Mouse (Mus musculus): ENCODE measurements at regions not wholly inside any gene's neighbourhood (a gene's known extent, or its start where the extent isn't known, plus 50 kb on each side); places are given as distances from the start of the nearest gene placed in this dataset.
"Not testable (repeated sequence)": the region's sequence is repeated elsewhere in the genome, so short reads cannot be mapped to it uniquely, and the experiment has no call there.

DNA sequence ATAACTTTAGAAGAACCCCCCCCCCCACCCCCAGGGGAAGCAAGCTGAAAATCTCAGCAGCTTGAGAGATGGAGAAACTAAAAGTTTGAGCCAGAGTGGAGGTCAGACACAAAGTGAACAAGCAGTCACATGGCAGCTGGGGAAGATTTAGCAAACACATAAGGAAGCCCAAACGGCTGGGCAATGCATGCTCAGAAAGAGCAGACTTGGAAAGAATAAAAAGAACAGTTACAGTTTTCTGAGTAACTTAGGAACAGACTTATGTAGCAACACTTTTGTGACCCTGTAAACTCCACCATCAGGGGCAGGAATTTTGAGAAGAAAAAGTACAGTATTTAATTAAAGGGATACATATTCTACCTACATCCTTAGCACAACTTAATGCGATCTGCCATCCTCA is 1089.2 kb downstream of the Sorcs3 start:
- ATAC-seq (ENCODE audit: insufficient read depth, low FRiP score, low TSS enrichment) (no peak), DNase-seq (ENCODE audit: low spot score) (no peak)
- 82% methylated on average over 2 of the region's 2 CpGs for WGBS

DNA sequence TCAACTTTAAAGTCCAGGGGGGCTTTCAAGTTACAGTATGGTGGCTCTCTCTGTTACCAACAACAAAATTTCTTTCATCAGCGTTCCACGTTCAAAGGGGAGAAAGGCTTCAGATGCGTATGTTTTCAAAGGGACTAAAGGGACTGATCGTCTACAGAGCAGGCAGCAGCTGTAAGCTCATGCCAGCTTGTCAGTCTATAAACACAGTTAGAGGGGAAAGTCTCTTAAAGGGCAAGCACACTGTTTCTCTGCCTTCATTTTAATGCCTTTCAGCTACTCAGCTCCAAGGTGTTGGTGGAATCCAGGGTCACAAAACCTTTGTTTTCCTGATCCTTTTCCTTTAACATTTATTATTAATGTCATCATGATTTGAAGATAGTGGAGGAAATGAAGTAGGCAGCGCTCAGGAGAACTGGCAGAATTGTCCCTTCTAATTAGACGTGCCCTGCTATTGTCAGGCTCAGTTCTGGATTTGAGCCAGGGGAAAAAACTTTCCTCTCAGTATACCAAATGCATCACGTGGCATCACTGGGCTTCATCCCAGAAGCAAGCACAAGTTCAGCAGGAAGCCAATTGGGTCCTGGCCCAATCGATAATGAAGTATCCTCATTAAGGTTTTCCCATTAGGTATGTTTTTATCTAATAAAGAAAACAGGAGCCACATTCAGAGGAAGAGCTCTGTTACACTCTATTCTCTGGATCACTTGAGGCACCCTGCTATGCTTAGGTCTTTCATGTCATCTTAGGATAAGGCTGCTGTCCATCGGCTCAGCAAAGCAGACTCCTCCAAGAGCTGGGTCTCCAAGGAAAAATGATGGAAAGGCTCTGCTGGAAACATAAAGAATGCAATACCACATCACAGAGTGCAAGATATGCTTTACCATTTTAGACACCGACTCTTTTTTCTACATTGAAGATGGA is 1093.8 kb downstream of the Sorcs3 start:
- ATAC-seq (ENCODE audit: insufficient read depth, low FRiP score, low TSS enrichment), result no peak
- WGBS, result 42% methylated on average over 10 of the region's 10 CpGs
- Histone ChIP-seq H3K4me2 (ENCODE audit: low read depth) (no peak overlapping the region), H3K36me3 (ENCODE audit: control insufficient read depth, insufficient read depth, low read length) (no peaks in the 10 kb centered on the region), H3K27ac (ENCODE audit: low read depth, low read length) (no peak overlapping the region), H3K4me1 (ENCODE audit: control insufficient read depth, insufficient read depth, low read length) (no peaks in the 10 kb centered on the region), H3K9me3 (ENCODE audit: control insufficient read depth, low read length) (no peaks in the 10 kb centered on the region), H3K9ac (ENCODE audit: low read length) (no peak overlapping the region), H3K27me3 (ENCODE audit: control insufficient read depth, insufficient read depth, low read length) (no peaks in the 10 kb centered on the region), H3K4me3 (ENCODE audit: low read depth, low read length) (no peak overlapping the region)
- no peak for DNase-seq (ENCODE audit: low spot score)

More for the DNA sequence above, 1089.2 kb downstream of the Sorcs3 start:
- Histone ChIP-seq H3K9ac (ENCODE audit: low read length) (no peak overlapping the region), H3K4me1 (ENCODE audit: control insufficient read depth, insufficient read depth, low read length) (no peaks in the 10 kb centered on the region), H3K36me3 (ENCODE audit: control insufficient read depth, insufficient read depth, low read length) (no peaks in the 10 kb centered on the region), H3K4me2 (ENCODE audit: low read depth) (no peak overlapping the region), H3K9me3 (ENCODE audit: control insufficient read depth, low read length) (no peaks in the 10 kb centered on the region), H3K27me3 (ENCODE audit: control insufficient read depth, insufficient read depth, low read length) (no peaks in the 10 kb centered on the region), H3K27ac (ENCODE audit: low read depth, low read length) (no peak overlapping the region), H3K4me3 (ENCODE audit: low read depth, low read length) (no peak overlapping the region)

DNA sequence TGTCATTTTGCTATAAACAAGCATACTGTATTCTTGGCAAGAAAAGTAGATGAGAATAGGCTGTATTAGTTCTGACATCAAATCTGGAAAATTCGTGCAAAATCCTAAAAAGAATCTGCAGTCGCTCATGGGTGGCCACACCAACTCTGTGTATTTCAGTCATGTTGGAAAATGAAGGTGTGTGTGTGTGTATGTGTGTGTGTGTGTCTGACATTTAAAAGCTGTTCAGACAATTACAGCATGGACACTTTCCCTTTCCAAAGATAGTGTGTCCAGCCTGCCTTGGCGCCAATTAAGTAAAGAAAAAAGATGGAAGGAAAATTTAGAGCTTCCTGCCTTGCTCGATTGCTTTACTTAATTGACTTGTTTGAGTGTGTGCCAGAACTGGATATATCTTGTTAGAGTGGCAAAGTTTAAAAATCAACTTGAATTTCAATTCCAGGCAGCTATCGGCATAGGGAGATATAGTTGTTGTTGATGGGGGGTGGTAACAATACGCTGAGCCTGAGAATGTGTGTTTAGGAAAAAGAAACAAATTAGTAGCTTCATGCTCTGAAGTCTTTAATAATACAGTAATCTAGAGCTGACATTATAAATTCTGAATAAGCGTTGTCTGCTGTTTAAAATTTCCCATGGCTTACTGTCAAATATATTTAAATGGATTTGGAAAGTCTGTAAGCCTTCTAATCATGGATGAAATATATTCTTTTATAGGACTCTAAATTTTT is 1095.7 kb downstream of the Sorcs3 start:
- H3K27ac ChIP-seq (ENCODE audit: low read depth, low read length), result no peak overlapping the region
- H3K36me3 ChIP-seq (ENCODE audit: control insufficient read depth, insufficient read depth, low read length), result no peaks in the 10 kb centered on the region
- no peak overlapping the region for H3K9ac ChIP-seq (ENCODE audit: low read length)
- H3K4me3 ChIP-seq (ENCODE audit: low read depth, low read length), result no peak overlapping the region
- H3K4me2 ChIP-seq (ENCODE audit: low read depth), result no peak overlapping the region
- no peaks in the 10 kb centered on the region for H3K4me1 ChIP-seq (ENCODE audit: control insufficient read depth, insufficient read depth, low read length)
- no peak for DNase-seq (ENCODE audit: low spot score)
- no peaks in the 10 kb centered on the region for H3K9me3 ChIP-seq (ENCODE audit: control insufficient read depth, low read length)
- no peaks in the 10 kb centered on the region for H3K27me3 ChIP-seq (ENCODE audit: control insufficient read depth, insufficient read depth, low read length)
- 90% methylated on average over 7 of the region's 7 CpGs for WGBS
- ATAC-seq (ENCODE audit: insufficient read depth, low FRiP score, low TSS enrichment), result no peak

- H3K4me1 ChIP-seq (ENCODE audit: control insufficient read depth, insufficient read depth, low read length), result no peaks in the 10 kb centered on the region
- H3K27ac ChIP-seq (ENCODE audit: low read depth, low read length), result no peak overlapping the region
- DNase-seq (ENCODE audit: low spot score) (no peak), ATAC-seq (ENCODE audit: insufficient read depth, low FRiP score, low TSS enrichment) (no peak)
- no peak overlapping the region for H3K4me3 ChIP-seq (ENCODE audit: low read depth, low read length)
- H3K4me2 ChIP-seq (ENCODE audit: low read depth), result no peak overlapping the region
- no peaks in the 10 kb centered on the region for H3K9me3 ChIP-seq (ENCODE audit: control insufficient read depth, low read length)
- H3K36me3 ChIP-seq (ENCODE audit: control insufficient read depth, insufficient read depth, low read length), result no peaks in the 10 kb centered on the region
- H3K27me3 ChIP-seq (ENCODE audit: control insufficient read depth, insufficient read depth, low read length), result no peaks in the 10 kb centered on the region
- no peak overlapping the region for H3K9ac ChIP-seq (ENCODE audit: low read length)
- WGBS, result 85% methylated on average over 3 of the region's 3 CpGs
Measured at GRCm38 (mm10) chr19:49305804-49306203, 1100.0 kb downstream of the Sorcs3 start.

GRCm38 (mm10) chr19:49314229-49314628 is 1108.4 kb downstream of the Sorcs3 start:
- ATAC-seq (ENCODE audit: insufficient read depth, low FRiP score, low TSS enrichment) (no peak), DNase-seq (ENCODE audit: low spot score) (no peak)
- H3K4me2 ChIP-seq (ENCODE audit: low read depth), result no peak overlapping the region
- H3K27ac ChIP-seq (ENCODE audit: low read depth, low read length), result no peak overlapping the region
- no peaks in the 10 kb centered on the region for H3K9me3 ChIP-seq (ENCODE audit: control insufficient read depth, low read length)
- H3K9ac ChIP-seq (ENCODE audit: low read length), result no peak overlapping the region
- H3K4me3 ChIP-seq (ENCODE audit: low read depth, low read length), result no peak overlapping the region
- H3K27me3 ChIP-seq (ENCODE audit: control insufficient read depth, insufficient read depth, low read length), result no peaks in the 10 kb centered on the region
- no peaks in the 10 kb centered on the region for H3K4me1 ChIP-seq (ENCODE audit: control insufficient read depth, insufficient read depth, low read length)
- no peaks in the 10 kb centered on the region for H3K36me3 ChIP-seq (ENCODE audit: control insufficient read depth, insufficient read depth, low read length)
- 83% methylated on average over 1 of the region's 1 CpGs for WGBS

- H3K9ac ChIP-seq (ENCODE audit: low read length), result no peak overlapping the region
- DNase-seq (ENCODE audit: low spot score), result no peak
- no peaks in the 10 kb centered on the region for H3K4me1 ChIP-seq (ENCODE audit: control insufficient read depth, insufficient read depth, low read length)
- no peak overlapping the region for H3K4me3 ChIP-seq (ENCODE audit: low read depth, low read length)
- H3K27me3 ChIP-seq (ENCODE audit: control insufficient read depth, insufficient read depth, low read length), result no peaks in the 10 kb centered on the region
- 84% methylated on average over 3 of the region's 3 CpGs for WGBS
- no peak for ATAC-seq (ENCODE audit: insufficient read depth, low FRiP score, low TSS enrichment)
- no peak overlapping the region for H3K4me2 ChIP-seq (ENCODE audit: low read depth)
- no peaks in the 10 kb centered on the region for H3K9me3 ChIP-seq (ENCODE audit: control insufficient read depth, low read length)
- no peaks in the 10 kb centered on the region for H3K36me3 ChIP-seq (ENCODE audit: control insufficient read depth, insufficient read depth, low read length)
- no peak overlapping the region for H3K27ac ChIP-seq (ENCODE audit: low read depth, low read length)
Measured at GRCm38 (mm10) chr19:49359642-49360041, 1153.8 kb downstream of the Sorcs3 start.

GRCm38 (mm10) chr19:49360715-49361114 is 1154.9 kb downstream of the Sorcs3 start:
- Histone ChIP-seq H3K9me3 (ENCODE audit: control insufficient read depth, low read length) (no peaks in the 10 kb centered on the region), H3K4me2 (ENCODE audit: low read depth) (no peak overlapping the region), H3K9ac (ENCODE audit: low read length) (no peak overlapping the region), H3K27me3 (ENCODE audit: control insufficient read depth, insufficient read depth, low read length) (no peaks in the 10 kb centered on the region), H3K27ac (ENCODE audit: low read depth, low read length) (no peak overlapping the region), H3K4me1 (ENCODE audit: control insufficient read depth, insufficient read depth, low read length) (no peaks in the 10 kb centered on the region), H3K4me3 (ENCODE audit: low read depth, low read length) (no peak overlapping the region), H3K36me3 (ENCODE audit: control insufficient read depth, insufficient read depth, low read length) (no peaks in the 10 kb centered on the region)
- no peak for ATAC-seq (ENCODE audit: insufficient read depth, low FRiP score, low TSS enrichment)
- DNase-seq (ENCODE audit: low spot score), result no peak
- 92% methylated on average over 5 of the region's 5 CpGs for WGBS

- H3K4me1 ChIP-seq (ENCODE audit: control insufficient read depth, insufficient read depth, low read length); H3K36me3 ChIP-seq (ENCODE audit: control insufficient read depth, insufficient read depth, low read length); ATAC-seq (ENCODE audit: insufficient read depth, low FRiP score, low TSS enrichment); H3K9ac ChIP-seq (ENCODE audit: low read length); H3K4me3 ChIP-seq (ENCODE audit: low read depth, low read length); H3K27ac ChIP-seq (ENCODE audit: low read depth, low read length); H3K4me2 ChIP-seq (ENCODE audit: low read depth); DNase-seq (ENCODE audit: low spot score); H3K27me3 ChIP-seq (ENCODE audit: control insufficient read depth, insufficient read depth, low read length); H3K9me3 ChIP-seq (ENCODE audit: control insufficient read depth, low read length): not testable (repeated sequence)
- 91% methylated on average over 10 of the region's 11 CpGs for WGBS
Measured at GRCm38 (mm10) chr19:49361116-49361515, 1155.3 kb downstream of the Sorcs3 start.

- WGBS, result 83% methylated on average over 1 of the region's 1 CpGs
- DNase-seq (ENCODE audit: low spot score) (no peak), ATAC-seq (ENCODE audit: insufficient read depth, low FRiP score, low TSS enrichment) (no peak)
- H3K36me3 ChIP-seq (ENCODE audit: control insufficient read depth, insufficient read depth, low read length), result no peaks in the 10 kb centered on the region
- H3K9me3 ChIP-seq (ENCODE audit: control insufficient read depth, low read length), result no peaks in the 10 kb centered on the region
- no peak overlapping the region for H3K4me2 ChIP-seq (ENCODE audit: low read depth)
- H3K9ac ChIP-seq (ENCODE audit: low read length), result no peak overlapping the region
- H3K4me1 ChIP-seq (ENCODE audit: control insufficient read depth, insufficient read depth, low read length), result no peaks in the 10 kb centered on the region
- no peaks in the 10 kb centered on the region for H3K27me3 ChIP-seq (ENCODE audit: control insufficient read depth, insufficient read depth, low read length)
- H3K27ac ChIP-seq (ENCODE audit: low read depth, low read length), result no peak overlapping the region
- no peak overlapping the region for H3K4me3 ChIP-seq (ENCODE audit: low read depth, low read length)
Measured at GRCm38 (mm10) chr19:49372921-49373320, 1167.1 kb downstream of the Sorcs3 start.

Data from neural tube, embryonic 11.5 days (tissue).